Mouse (Mus musculus): ENCODE results near the gene Myadm. TPM values are rescaled to one million over a fixed set of nuclear protein-coding genes. Genes with fewer than 3 reads are reported as not detected.
A peak's percentile ranks its signal among the peaks of the same experiment; 100 is the strongest.

Gene Myadm
- polyA plus RNA-seq, 1 experiment from 2014 or later = 159 TPM

- peak overlapping the region; percentile 87 for H3K4me2 ChIP-seq
- H3K4me3 ChIP-seq = peak overlapping the region; percentile 52
- peak overlapping the region; percentile 73 for H3K9ac ChIP-seq
- peaks cover 56% of the 10 kb centered on the region for H3K4me1 ChIP-seq
- H3K36me3 ChIP-seq = peaks cover 23% of the 10 kb centered on the region
- under 1% methylated on average over 29 of the region's 29 CpGs for WGBS
- H3K27me3 ChIP-seq (replicated peaks) = peaks cover 49% of the 10 kb centered on the region
- H3K27ac ChIP-seq (replicated peaks) = no peak overlapping the region
- ATAC-seq (ENCODE audit: extremely low read depth, insufficient number of reproducible peaks, low FRiP score, low TSS enrichment) = no peak
- H3K9me3 ChIP-seq = no peaks in the 10 kb centered on the region
Observed at GRCm38 (mm10) chr7:3303276-3303781, 14.4 kb downstream of the Myadm start.

- no peak for ATAC-seq (ENCODE audit: extremely low read depth, insufficient number of reproducible peaks, low FRiP score, low TSS enrichment)
- Histone ChIP-seq H3K36me3 (peaks cover 19% of the 10 kb centered on the region), H3K9me3 (no peaks in the 10 kb centered on the region), H3K4me1 (peaks cover 51% of the 10 kb centered on the region), H3K27me3 (replicated peaks) (peaks cover 53% of the 10 kb centered on the region), H3K4me3 (peak overlapping the region; percentile 52), H3K27ac (replicated peaks) (no peak overlapping the region), H3K4me2 (peak overlapping the region; percentile 87), H3K9ac (peak overlapping the region; percentile 73)
- 8% methylated on average over 12 of the region's 12 CpGs for WGBS
Observed at GRCm38 (mm10) chr7:3303789-3304188, 14.9 kb downstream of the Myadm start.

DNA sequence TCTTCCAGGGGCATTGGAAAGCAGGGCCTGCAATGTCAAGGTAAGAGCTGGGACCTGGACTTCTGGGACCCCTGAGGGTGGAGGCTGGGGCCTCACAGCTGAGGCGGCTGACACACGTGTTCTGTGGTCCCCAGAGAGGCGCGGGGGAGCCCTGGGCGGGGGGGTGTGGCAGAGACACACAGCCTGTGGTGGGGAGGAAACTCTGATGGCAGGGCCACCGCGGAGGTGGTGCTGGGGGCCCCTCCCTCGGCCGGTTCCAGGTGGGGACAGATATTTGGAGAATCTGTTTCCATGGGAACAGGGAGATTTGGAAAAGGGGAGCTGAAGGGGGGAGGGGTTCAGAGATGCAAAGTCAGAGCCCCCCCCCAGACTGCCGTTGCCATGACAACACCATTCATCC lies 15.4 kb downstream of the Myadm start:
- no peak for ATAC-seq (ENCODE audit: extremely low read depth, insufficient number of reproducible peaks, low FRiP score, low TSS enrichment)
- Histone ChIP-seq H3K9ac (no peak overlapping the region), H3K9me3 (no peaks in the 10 kb centered on the region), H3K4me1 (peaks cover 46% of the 10 kb centered on the region), H3K36me3 (peaks cover 14% of the 10 kb centered on the region), H3K27me3 (replicated peaks) (peaks cover 53% of the 10 kb centered on the region), H3K27ac (replicated peaks) (no peak overlapping the region), H3K4me3 (peak overlapping the region; percentile 52; the same call in 1 of the 2 replicates), H3K4me2 (peak overlapping the region; percentile 87)
- WGBS = 6% methylated on average over 10 of the region's 10 CpGs

- Histone ChIP-seq H3K4me1 (peaks cover 28% of the 10 kb centered on the region), H3K4me2 (no peak overlapping the region), H3K9me3 (0 out of 2 replicates have a peak, but pooled peaks cover 5% of the 10 kb centered on the region), H3K4me3 (no peak overlapping the region), H3K27ac (replicated peaks) (no peak overlapping the region), H3K27me3 (replicated peaks) (peaks cover 53% of the 10 kb centered on the region), H3K36me3 (no peaks in the 10 kb centered on the region), H3K9ac (no peak overlapping the region)
- 75% methylated on average over 3 of the region's 3 CpGs for WGBS
- no peak for ATAC-seq (ENCODE audit: extremely low read depth, insufficient number of reproducible peaks, low FRiP score, low TSS enrichment)
Observed at GRCm38 (mm10) chr7:3306400-3306799, 17.5 kb downstream of the Myadm start.

DNA sequence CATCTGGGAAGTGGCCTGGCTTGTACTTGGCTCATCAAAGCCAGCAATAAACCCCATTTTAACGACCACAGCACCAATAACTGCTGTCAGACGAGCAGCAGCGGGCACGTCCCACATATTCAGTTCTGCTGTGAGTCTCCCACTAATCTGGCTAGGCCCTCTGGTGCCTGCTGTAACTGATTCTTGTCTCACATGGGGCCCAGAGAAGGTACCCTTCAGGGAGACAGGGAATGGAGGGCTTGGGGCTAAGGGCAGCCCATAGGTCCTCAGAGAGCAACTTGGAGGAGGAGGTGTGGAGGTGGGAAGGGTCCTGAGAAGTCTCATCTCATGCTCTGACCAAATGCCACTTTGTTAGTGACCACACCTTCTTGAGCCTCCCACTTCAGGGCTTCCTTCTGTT lies 19.8 kb downstream of the Myadm start:
- no peak overlapping the region for H3K4me3 ChIP-seq
- 61% methylated on average over 4 of the region's 4 CpGs for WGBS
- H3K9me3 ChIP-seq = 0 out of 2 replicates have a peak, but pooled peaks cover 5% of the 10 kb centered on the region
- no peak for ATAC-seq (ENCODE audit: extremely low read depth, insufficient number of reproducible peaks, low FRiP score, low TSS enrichment)
- H3K9ac ChIP-seq = no peak overlapping the region
- peaks cover 45% of the 10 kb centered on the region for H3K27me3 ChIP-seq (replicated peaks)
- no peak overlapping the region for H3K4me2 ChIP-seq
- H3K36me3 ChIP-seq = no peaks in the 10 kb centered on the region
- no peak overlapping the region for H3K27ac ChIP-seq (replicated peaks)
- H3K4me1 ChIP-seq = peaks cover 9% of the 10 kb centered on the region

- 0 out of 2 replicates have a peak, but pooled peaks cover 5% of the 10 kb centered on the region for H3K9me3 ChIP-seq
- WGBS = 91% methylated on average over 7 of the region's 7 CpGs
- no peaks in the 10 kb centered on the region for H3K4me1 ChIP-seq
- no peak for ATAC-seq (ENCODE audit: extremely low read depth, insufficient number of reproducible peaks, low FRiP score, low TSS enrichment)
- no peak overlapping the region for H3K4me2 ChIP-seq
- no peaks in the 10 kb centered on the region for H3K36me3 ChIP-seq
- H3K4me3 ChIP-seq = no peak overlapping the region
- H3K27ac ChIP-seq (replicated peaks) = no peak overlapping the region
- H3K9ac ChIP-seq = no peak overlapping the region
- H3K27me3 ChIP-seq (replicated peaks) = peaks cover 29% of the 10 kb centered on the region
Observed at GRCm38 (mm10) chr7:3310233-3310632, 21.4 kb downstream of the Myadm start.

DNA sequence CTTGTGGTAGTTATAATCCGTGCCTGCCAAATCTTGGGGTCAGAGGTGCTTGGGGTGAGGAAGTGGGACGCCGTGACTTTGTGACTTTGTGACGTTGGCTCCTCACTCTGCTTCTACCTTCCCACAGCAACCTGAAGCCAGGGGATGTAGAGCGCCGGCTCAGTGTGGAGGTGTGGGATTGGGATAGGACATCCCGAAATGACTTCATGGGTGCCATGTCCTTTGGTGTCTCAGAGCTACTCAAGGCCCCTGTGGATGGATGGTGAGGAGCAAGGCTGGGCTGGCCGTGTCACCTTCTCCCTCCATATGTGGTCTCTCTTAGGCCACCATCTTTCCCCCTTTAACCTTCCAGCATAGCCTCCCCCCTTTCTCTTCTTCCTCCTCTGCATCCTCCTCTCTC lies 24.7 kb downstream of the Myadm start:
- no peak for ATAC-seq (ENCODE audit: extremely low read depth, insufficient number of reproducible peaks, low FRiP score, low TSS enrichment)
- Histone ChIP-seq H3K9ac (no peak overlapping the region), H3K9me3 (0 out of 2 replicates have a peak, but pooled peaks cover 5% of the 10 kb centered on the region), H3K4me2 (no peak overlapping the region), H3K4me3 (no peak overlapping the region), H3K27me3 (replicated peaks) (peaks cover 10% of the 10 kb centered on the region), H3K36me3 (no peaks in the 10 kb centered on the region), H3K4me1 (no peaks in the 10 kb centered on the region), H3K27ac (replicated peaks) (no peak overlapping the region)
- 67% methylated on average over 8 of the region's 8 CpGs for WGBS

- H3K27me3 ChIP-seq (replicated peaks) = peaks cover 8% of the 10 kb centered on the region
- no peak overlapping the region for H3K27ac ChIP-seq (replicated peaks)
- H3K4me2 ChIP-seq = no peak overlapping the region
- no peak for ATAC-seq (ENCODE audit: extremely low read depth, insufficient number of reproducible peaks, low FRiP score, low TSS enrichment)
- WGBS = 61% methylated on average over 5 of the region's 5 CpGs
- H3K4me3 ChIP-seq = no peak overlapping the region
- H3K36me3 ChIP-seq = no peaks in the 10 kb centered on the region
- 0 out of 2 replicates have a peak, but pooled peaks cover 5% of the 10 kb centered on the region for H3K9me3 ChIP-seq
- no peak overlapping the region for H3K9ac ChIP-seq
- H3K4me1 ChIP-seq = no peaks in the 10 kb centered on the region
Observed at GRCm38 (mm10) chr7:3314121-3314520, 25.2 kb downstream of the Myadm start.

- H3K27me3 ChIP-seq (replicated peaks) = peaks cover 8% of the 10 kb centered on the region
- no peak overlapping the region for H3K27ac ChIP-seq (replicated peaks)
- no peaks in the 10 kb centered on the region for H3K9me3 ChIP-seq
- no peaks in the 10 kb centered on the region for H3K4me1 ChIP-seq
- no peak overlapping the region for H3K9ac ChIP-seq
- ATAC-seq (ENCODE audit: extremely low read depth, insufficient number of reproducible peaks, low FRiP score, low TSS enrichment) = no peak
- 35% methylated on average over 4 of the region's 4 CpGs for WGBS
- H3K4me2 ChIP-seq = no peak overlapping the region
- H3K36me3 ChIP-seq = no peaks in the 10 kb centered on the region
- H3K4me3 ChIP-seq = no peak overlapping the region
Observed at GRCm38 (mm10) chr7:3317704-3318103, 28.8 kb downstream of the Myadm start.

- H3K27me3 ChIP-seq (replicated peaks) = peaks cover 8% of the 10 kb centered on the region
- H3K27ac ChIP-seq (replicated peaks) = no peak overlapping the region
- H3K4me3 ChIP-seq = no peak overlapping the region
- WGBS = 50% methylated on average over 3 of the region's 3 CpGs
- no peaks in the 10 kb centered on the region for H3K4me1 ChIP-seq
- no peaks in the 10 kb centered on the region for H3K36me3 ChIP-seq
- H3K9ac ChIP-seq = no peak overlapping the region
- H3K4me2 ChIP-seq = no peak overlapping the region
- no peaks in the 10 kb centered on the region for H3K9me3 ChIP-seq
- ATAC-seq (ENCODE audit: extremely low read depth, insufficient number of reproducible peaks, low FRiP score, low TSS enrichment) = no peak
Observed at GRCm38 (mm10) chr7:3320856-3321255, 32.0 kb downstream of the Myadm start.

- Histone ChIP-seq H3K4me2 (no peak overlapping the region), H3K27me3 (replicated peaks) (peaks cover 2% of the 10 kb centered on the region), H3K27ac (replicated peaks) (no peak overlapping the region), H3K36me3 (no peaks in the 10 kb centered on the region), H3K9me3 (no peaks in the 10 kb centered on the region), H3K4me1 (no peaks in the 10 kb centered on the region), H3K9ac (no peak overlapping the region), H3K4me3 (no peak overlapping the region)
- WGBS = 92% methylated on average over 1 of the region's 1 CpGs
- ATAC-seq (ENCODE audit: extremely low read depth, insufficient number of reproducible peaks, low FRiP score, low TSS enrichment) = no peak
Observed at GRCm38 (mm10) chr7:3323826-3324225, 34.9 kb downstream of the Myadm start.

- no peak for ATAC-seq (ENCODE audit: extremely low read depth, insufficient number of reproducible peaks, low FRiP score, low TSS enrichment)
- Histone ChIP-seq H3K4me2 (no peak overlapping the region), H3K4me3 (no peak overlapping the region), H3K9ac (no peak overlapping the region), H3K9me3 (no peaks in the 10 kb centered on the region), H3K27ac (replicated peaks) (no peak overlapping the region), H3K36me3 (no peaks in the 10 kb centered on the region), H3K27me3 (replicated peaks) (peaks cover 43% of the 10 kb centered on the region), H3K4me1 (peaks cover 18% of the 10 kb centered on the region)
- 49% methylated on average over 4 of the region's 4 CpGs for WGBS
Observed at GRCm38 (mm10) chr7:3327961-3328360, 39.1 kb downstream of the Myadm start.
